In the genomic region with DNA sequence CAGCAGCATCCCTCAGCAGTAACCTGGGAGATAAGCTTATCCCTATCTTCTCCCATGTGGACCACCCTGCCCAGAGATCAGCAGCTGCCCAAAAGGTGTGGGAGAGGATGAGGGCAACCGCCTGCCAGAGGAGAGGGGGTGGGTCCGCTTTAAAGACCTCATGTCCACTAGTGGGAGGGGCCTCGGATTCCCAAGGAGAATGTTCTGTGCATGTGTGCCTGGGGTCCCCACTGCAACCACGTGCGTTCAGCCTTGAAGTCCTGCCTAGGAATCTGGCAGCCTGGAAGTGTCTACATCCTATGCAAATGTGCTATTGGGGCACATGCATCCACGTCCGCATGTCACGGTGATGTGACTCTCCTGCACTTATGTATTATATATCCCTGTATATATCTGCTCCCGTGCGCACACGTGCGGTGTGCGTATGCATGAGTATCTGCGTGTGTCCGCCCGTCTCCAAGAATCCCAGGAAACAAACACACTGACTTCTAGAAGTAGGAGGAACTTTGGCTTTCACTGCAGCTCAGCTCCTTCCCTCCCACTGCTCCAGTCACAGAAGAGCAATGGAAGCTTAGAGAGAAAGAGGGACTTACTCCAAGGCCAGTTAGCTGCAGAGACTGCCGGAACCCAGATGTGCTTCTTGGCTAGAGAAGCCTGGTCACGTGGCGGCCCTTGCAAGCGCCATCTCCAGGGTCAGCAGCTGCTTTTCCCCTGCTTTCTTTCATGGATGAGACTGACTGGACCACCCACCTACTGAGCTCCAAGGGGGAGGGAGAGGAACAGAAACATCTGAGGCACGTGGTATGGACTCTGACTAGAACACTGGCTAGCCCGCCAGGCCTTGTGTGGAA, we compare ENCODE assay signal across 8 mouse cellular contexts. TPM values are rescaled to one million over a fixed set of nuclear protein-coding genes. Genes with fewer than 3 reads are reported as not detected.
DNase-seq lines count a peak whose midpoint lies in the region; ATAC-seq and TF ChIP-seq lines count a peak whose summit lies in the region.

No protein-coding gene starts in this region.

- peaks cover 4% of the 10 kb centered on the region for H3K4me1 ChIP-seq in embryonic facial prominence, embryonic 11.5 days (ENCODE audit: control insufficient read depth, insufficient read depth, low read length)
- peaks cover 35% of the 10 kb centered on the region for H3K4me1 ChIP-seq in heart, embryonic 10.5 days
- no peaks in the 10 kb centered on the region for H3K4me1 ChIP-seq in lung, postnatal 0 days (ENCODE audit: insufficient read depth, low read depth, low read length)

- no peak overlapping the region for H3K4me2 ChIP-seq in embryonic facial prominence, embryonic 11.5 days (ENCODE audit: low read depth, low read length)
- H3K4me2 ChIP-seq in lung, postnatal 0 days (replicated peaks; ENCODE audit: low read depth, low read length) = no peak overlapping the region

- TF ChIP-seq EP300 in lung, postnatal 0 days (IDR thresholded peaks at IDR 0.05) = no peak

- no peaks in the 10 kb centered on the region for H3K9me3 ChIP-seq in embryonic facial prominence, embryonic 11.5 days (replicated peaks; ENCODE audit: control insufficient read depth, low read length)
- H3K9me3 ChIP-seq in heart, embryonic 10.5 days = no peaks in the 10 kb centered on the region
- H3K9me3 ChIP-seq in lung, postnatal 0 days (ENCODE audit: low read length) = no peaks in the 10 kb centered on the region

- no peak for TF ChIP-seq CTCF in lung, postnatal 0 days (IDR thresholded peaks at IDR 0.05)

- WGBS in embryonic facial prominence, embryonic 11.5 days = 53% methylated on average over 22 of the region's 22 CpGs
- 61% methylated on average over 22 of the region's 22 CpGs for WGBS in heart, embryonic 10.5 days
- 52% methylated on average over 22 of the region's 22 CpGs for WGBS in lung, postnatal 0 days

- H3K27ac ChIP-seq in embryonic facial prominence, embryonic 11.5 days (replicated peaks; ENCODE audit: low read depth, low read length) = peak overlapping the region; percentile 75
- peak overlapping the region; percentile 31; the same call in 1 of the 2 replicates for H3K27ac ChIP-seq in heart, embryonic 10.5 days
- H3K27ac ChIP-seq in lung, postnatal 0 days (ENCODE audit: low read length) = no peak overlapping the region; the same call in 1 of the 2 replicates

- H3K9ac ChIP-seq in embryonic facial prominence, embryonic 11.5 days (replicated peaks; ENCODE audit: low read length) = 0 out of 2 replicates have a peak overlapping the region, but pooled peaks have one; percentile 13
- no peak overlapping the region for H3K9ac ChIP-seq in lung, postnatal 0 days (replicated peaks; ENCODE audit: low read depth)

- ATAC-seq in embryonic facial prominence, embryonic 11.5 days (replicated peaks; ENCODE audit: insufficient number of reproducible peaks, low FRiP score, low TSS enrichment, low read depth) = peak; percentile 64
- ATAC-seq in lung, postnatal 0 days = peak; percentile 85

- H3K4me3 ChIP-seq in embryonic facial prominence, embryonic 11.5 days (ENCODE audit: low read depth, low read length) = no peak overlapping the region
- H3K4me3 ChIP-seq in heart, embryonic 10.5 days = no peak overlapping the region
- H3K4me3 ChIP-seq in lung, postnatal 0 days (ENCODE audit: low read depth, low read length) = no peak overlapping the region

- no peaks in the 10 kb centered on the region for H3K27me3 ChIP-seq in embryonic facial prominence, embryonic 11.5 days (ENCODE audit: control insufficient read depth, insufficient read depth, low read length)
- H3K27me3 ChIP-seq in heart, embryonic 10.5 days (ENCODE audit: insufficient read depth, poor library complexity, severe bottlenecking) = no peaks in the 10 kb centered on the region; the same call in 1 of the 2 replicates
- no peaks in the 10 kb centered on the region for H3K27me3 ChIP-seq in lung, postnatal 0 days (replicated peaks; ENCODE audit: insufficient read depth, low read length)

- peak; percentile 64 for DNase-seq in NIH3T3 (ENCODE audit: low read depth)
- DNase-seq in embryonic facial prominence, embryonic 11.5 days (ENCODE audit: low spot score) = peak; percentile 88
- no peak for DNase-seq in heart, embryonic 10.5 days (ENCODE audit: low spot score)
- peak; percentile 44 for DNase-seq in kidney, adult 9 months
- DNase-seq in lung, postnatal 0 days (ENCODE audit: low spot score) = peak; percentile 85
- peak; percentile 59 to 69 for DNase-seq in right cerebral cortex, postnatal 10 days (ENCODE audit: low spot score in 2 of 2)
- DNase-seq in spleen, postnatal 14 days (ENCODE audit: low spot score in 2 of 2) = no peak
- no peak for DNase-seq in cerebellum, adult 11-12 months

- H3K36me3 ChIP-seq in embryonic facial prominence, embryonic 11.5 days (replicated peaks; ENCODE audit: control insufficient read depth, insufficient read depth, low read depth, low read length) = no peaks in the 10 kb centered on the region
- no peaks in the 10 kb centered on the region for H3K36me3 ChIP-seq in heart, embryonic 10.5 days
- no peaks in the 10 kb centered on the region for H3K36me3 ChIP-seq in lung, postnatal 0 days (ENCODE audit: insufficient read depth, low read length)

RNA-seq across cellular contexts. Expression of a gene that starts 39.1 kb away (rescaled TPM):
- 6.9 and 7.4 TPM in 2 replicates for polyA plus RNA-seq in embryonic facial prominence, embryonic 11.5 days (2014; fragmentation: Nextera tagmentation; extraction: Ambion mirVana)
- 2.5 and 3.0 TPM in 2 replicates for polyA plus RNA-seq in heart, embryonic 10.5 days (2016; fragmentation: Nextera tagmentation; extraction: Ambion mirVana)
- polyA plus RNA-seq in lung, postnatal 0 days (2015; fragmentation: Nextera tagmentation; extraction: Ambion mirVana) = 3.0 and 3.1 TPM in 2 replicates

Comparison
In these comparisons a context has a peak if more than half of its experiments do, and no peak if none do; other contexts are left out.
1. DNase-seq: peak in NIH3T3 (single experiment), embryonic facial prominence, embryonic 11.5 days (single experiment), kidney, adult 9 months (single experiment), lung, postnatal 0 days (single experiment) and right cerebral cortex, postnatal 10 days (2 of 2); none in heart, embryonic 10.5 days (single experiment), spleen, postnatal 14 days (0 of 2) and cerebellum, adult 11-12 months (single experiment).